Mouse (Mus musculus): ENCODE measurements around the gene Lef1. TPM values are rescaled to one million over a fixed set of nuclear protein-coding genes. Genes with fewer than 3 reads are reported as not detected.
A peak's percentile ranks its signal among the peaks of the same experiment; 100 is the strongest.

Gene Lef1
- polyA plus RNA-seq, 1 experiment from 2014 or later: 48.3 TPM

GRCm38 (mm10) chr3:131156377-131156776 is 46.1 kb downstream of the Lef1 start:
- no peak for DNase-seq (ENCODE audit: extremely low spot score, low spot score)
- Histone ChIP-seq H3K27ac (0 out of 2 replicates have a peak overlapping the region, but pooled peaks have one; percentile 62), H3K27me3 (ENCODE audit: poor library complexity, severe bottlenecking) (no peaks in the 10 kb centered on the region), H3K4me1 (peaks cover 79% of the 10 kb centered on the region), H3K36me3 (replicated peaks) (peaks cover 15% of the 10 kb centered on the region), H3K9me3 (no peaks in the 10 kb centered on the region), H3K4me3 (no peak overlapping the region; the same call in 1 of the 2 replicates)
- 21% methylated on average over 11 of the region's 11 CpGs for WGBS

- no peaks in the 10 kb centered on the region for H3K27me3 ChIP-seq (ENCODE audit: poor library complexity, severe bottlenecking)
- H3K36me3 ChIP-seq (replicated peaks): peaks cover 21% of the 10 kb centered on the region
- no peaks in the 10 kb centered on the region for H3K9me3 ChIP-seq
- peaks cover 86% of the 10 kb centered on the region for H3K4me1 ChIP-seq
- 67% methylated on average over 7 of the region's 7 CpGs for WGBS
- peak overlapping the region; percentile 68 for H3K27ac ChIP-seq
- DNase-seq (ENCODE audit: extremely low spot score, low spot score): no peak
- no peak overlapping the region for H3K4me3 ChIP-seq
These were observed 47.2 kb downstream of the Lef1 start for GRCm38 (mm10) chr3:131157471-131157870.

GRCm38 (mm10) chr3:131159204-131159760 is 49.0 kb downstream of the Lef1 start:
- 37% methylated on average over 12 of the region's 12 CpGs for WGBS
- peaks cover 78% of the 10 kb centered on the region for H3K4me1 ChIP-seq
- H3K27me3 ChIP-seq (ENCODE audit: poor library complexity, severe bottlenecking): no peaks in the 10 kb centered on the region
- peaks cover 21% of the 10 kb centered on the region for H3K36me3 ChIP-seq (replicated peaks)
- no peaks in the 10 kb centered on the region for H3K9me3 ChIP-seq
- no peak for DNase-seq (ENCODE audit: extremely low spot score, low spot score)
- H3K4me3 ChIP-seq: peak overlapping the region; percentile 15; the same call in 1 of the 2 replicates
- H3K27ac ChIP-seq: peak overlapping the region; percentile 70

- H3K27me3 ChIP-seq (ENCODE audit: poor library complexity, severe bottlenecking): no peaks in the 10 kb centered on the region
- peaks cover 21% of the 10 kb centered on the region for H3K36me3 ChIP-seq (replicated peaks)
- DNase-seq (ENCODE audit: extremely low spot score, low spot score): no peak
- H3K4me3 ChIP-seq: peak overlapping the region; percentile 15; the same call in 1 of the 2 replicates
- H3K9me3 ChIP-seq: no peaks in the 10 kb centered on the region
- H3K27ac ChIP-seq: peak overlapping the region; percentile 69
- 41% methylated on average over 14 of the region's 14 CpGs for WGBS
- H3K4me1 ChIP-seq: peaks cover 70% of the 10 kb centered on the region
These were observed 49.8 kb downstream of the Lef1 start for GRCm38 (mm10) chr3:131159881-131160615.

GRCm38 (mm10) chr3:131160921-131161320 is 50.6 kb downstream of the Lef1 start:
- no peak for DNase-seq (ENCODE audit: extremely low spot score, low spot score)
- Histone ChIP-seq H3K27me3 (ENCODE audit: poor library complexity, severe bottlenecking) (no peaks in the 10 kb centered on the region), H3K36me3 (replicated peaks) (peaks cover 26% of the 10 kb centered on the region), H3K9me3 (no peaks in the 10 kb centered on the region), H3K27ac (peak overlapping the region; percentile 69; the same call in 1 of the 2 replicates), H3K4me3 (no peak overlapping the region), H3K4me1 (peaks cover 62% of the 10 kb centered on the region)
- WGBS: 60% methylated on average over 7 of the region's 7 CpGs

- no peak overlapping the region for H3K4me3 ChIP-seq
- no peak overlapping the region for H3K27ac ChIP-seq
- H3K9me3 ChIP-seq: no peaks in the 10 kb centered on the region
- DNase-seq (ENCODE audit: extremely low spot score, low spot score): no peak
- WGBS: 94% methylated on average over 4 of the region's 4 CpGs
- peaks cover 20% of the 10 kb centered on the region for H3K4me1 ChIP-seq
- 0 out of 2 replicates have a peak, but pooled peaks cover 20% of the 10 kb centered on the region for H3K36me3 ChIP-seq (replicated peaks)
- H3K27me3 ChIP-seq (ENCODE audit: poor library complexity, severe bottlenecking): no peaks in the 10 kb centered on the region
These were observed 57.5 kb downstream of the Lef1 start for GRCm38 (mm10) chr3:131167731-131168130.

GRCm38 (mm10) chr3:131169161-131169560 is 58.9 kb downstream of the Lef1 start:
- DNase-seq (ENCODE audit: extremely low spot score, low spot score): no peak
- Histone ChIP-seq H3K27me3 (ENCODE audit: poor library complexity, severe bottlenecking) (no peaks in the 10 kb centered on the region), H3K4me3 (no peak overlapping the region), H3K27ac (no peak overlapping the region), H3K9me3 (no peaks in the 10 kb centered on the region), H3K36me3 (replicated peaks) (0 out of 2 replicates have a peak, but pooled peaks cover 20% of the 10 kb centered on the region), H3K4me1 (peaks cover 30% of the 10 kb centered on the region)
- WGBS: 92% methylated on average over 6 of the region's 6 CpGs

- DNase-seq (ENCODE audit: extremely low spot score, low spot score): no peak
- peaks cover 27% of the 10 kb centered on the region; the same call in 1 of the 2 replicates for H3K36me3 ChIP-seq (replicated peaks)
- H3K4me3 ChIP-seq: no peak overlapping the region
- H3K4me1 ChIP-seq: peaks cover 30% of the 10 kb centered on the region
- no peaks in the 10 kb centered on the region for H3K27me3 ChIP-seq (ENCODE audit: poor library complexity, severe bottlenecking)
- WGBS: 91% methylated on average over 6 of the region's 6 CpGs
- no peaks in the 10 kb centered on the region for H3K9me3 ChIP-seq
- no peak overlapping the region for H3K27ac ChIP-seq
These were observed 59.9 kb downstream of the Lef1 start for GRCm38 (mm10) chr3:131170099-131170643.

GRCm38 (mm10) chr3:131171292-131171960 is 61.2 kb downstream of the Lef1 start:
- Histone ChIP-seq H3K27ac (peak overlapping the region; percentile 26), H3K9me3 (no peaks in the 10 kb centered on the region), H3K27me3 (ENCODE audit: poor library complexity, severe bottlenecking) (no peaks in the 10 kb centered on the region), H3K36me3 (replicated peaks) (peaks cover 18% of the 10 kb centered on the region; the same call in 1 of the 2 replicates), H3K4me1 (peaks cover 37% of the 10 kb centered on the region), H3K4me3 (no peak overlapping the region)
- 49% methylated on average over 11 of the region's 11 CpGs for WGBS
- DNase-seq (ENCODE audit: extremely low spot score, low spot score): no peak

- Histone ChIP-seq H3K27me3 (ENCODE audit: poor library complexity, severe bottlenecking) (no peaks in the 10 kb centered on the region), H3K4me3 (no peak overlapping the region), H3K27ac (peak overlapping the region; percentile 40), H3K4me1 (peaks cover 43% of the 10 kb centered on the region), H3K36me3 (replicated peaks) (peaks cover 12% of the 10 kb centered on the region; the same call in 1 of the 2 replicates), H3K9me3 (no peaks in the 10 kb centered on the region)
- DNase-seq (ENCODE audit: extremely low spot score, low spot score): no peak
- WGBS: 92% methylated on average over 4 of the region's 4 CpGs
These were observed 62.0 kb downstream of the Lef1 start for GRCm38 (mm10) chr3:131172293-131172692.

- WGBS: 91% methylated on average over 11 of the region's 11 CpGs
- no peak for DNase-seq (ENCODE audit: extremely low spot score, low spot score)
- Histone ChIP-seq H3K27ac (no peak overlapping the region), H3K36me3 (replicated peaks) (peaks cover 32% of the 10 kb centered on the region), H3K9me3 (no peaks in the 10 kb centered on the region), H3K4me1 (peaks cover 40% of the 10 kb centered on the region), H3K4me3 (no peak overlapping the region), H3K27me3 (ENCODE audit: poor library complexity, severe bottlenecking) (no peaks in the 10 kb centered on the region)
These were observed 70.7 kb downstream of the Lef1 start for GRCm38 (mm10) chr3:131181006-131181405.

GRCm38 (mm10) chr3:131182158-131182557 is 71.9 kb downstream of the Lef1 start:
- no peak overlapping the region for H3K4me3 ChIP-seq
- H3K27me3 ChIP-seq (ENCODE audit: poor library complexity, severe bottlenecking): no peaks in the 10 kb centered on the region
- 58% methylated on average over 6 of the region's 6 CpGs for WGBS

More at GRCm38 (mm10) chr3:131182158-131182557, 71.9 kb downstream of the Lef1 start:
- no peak for DNase-seq (ENCODE audit: extremely low spot score, low spot score)
- H3K36me3 ChIP-seq (replicated peaks): peaks cover 41% of the 10 kb centered on the region
- peaks cover 32% of the 10 kb centered on the region for H3K4me1 ChIP-seq
- no peak overlapping the region for H3K27ac ChIP-seq
- H3K9me3 ChIP-seq: no peaks in the 10 kb centered on the region

All from forebrain, embryonic 10.5 days (tissue).